Mouse (Mus musculus) natural killer cell, adult 2 months (primary cell): ENCODE measurements around the gene Robo4.

Experiments used
- DNase-seq, 2 experiments: peaks; one replicate each; pipeline ENCODE4 v3.0.0; 2022; ENCODE audit warnings: low spot score in 2 of 2

Gene Robo4

GRCm38 (mm10) chr9:37454011-37454492 is 52.4 kb downstream of the Robo4 start:
- DNase-seq: no peak

- DNase-seq: no peak
These were observed 53.3 kb downstream of the Robo4 start for GRCm38 (mm10) chr9:37454991-37455390.

GRCm38 (mm10) chr9:37455868-37456267 is 54.2 kb downstream of the Robo4 start:
- DNase-seq: no peak

GRCm38 (mm10) chr9:37456481-37456910 is 54.8 kb downstream of the Robo4 start:
- no peak for DNase-seq

- no peak for DNase-seq
These were observed 55.5 kb downstream of the Robo4 start for GRCm38 (mm10) chr9:37457151-37457550.

- DNase-seq: no peak
These were observed 58.0 kb downstream of the Robo4 start for GRCm38 (mm10) chr9:37459665-37460042.

GRCm38 (mm10) chr9:37460043-37460960 is 58.6 kb downstream of the Robo4 start:
- DNase-seq: no peak

GRCm38 (mm10) chr9:37460961-37461340 is 59.3 kb downstream of the Robo4 start:
- no peak for DNase-seq

- no peak for DNase-seq
These were observed 59.9 kb downstream of the Robo4 start for GRCm38 (mm10) chr9:37461571-37461970.

- DNase-seq: peak; percentile 13 to 50
These were observed 61.1 kb downstream of the Robo4 start for GRCm38 (mm10) chr9:37462764-37463163.
